Mouse (Mus musculus) layer of hippocampus, adult 11-12 months (tissue): ENCODE data around the gene Abhd6.
A peak's percentile ranks its signal among the peaks of the same experiment; 100 is the strongest.

Source experiments
- DNase-seq: peaks from one replicate; pipeline ENCODE4 v3.0.0; 2022; ENCODE audit warnings: low spot score

The Abhd6 gene

GRCm38 (mm10) chr14:8032087-8032944, 29.6 kb downstream of the Abhd6 start:
- peak; percentile 50 for DNase-seq

- no peak for DNase-seq
These were observed 31.9 kb downstream of the Abhd6 start for GRCm38 (mm10) chr14:8034561-8034960.

GRCm38 (mm10) chr14:8035951-8036350, 33.2 kb downstream of the Abhd6 start:
- no peak for DNase-seq

DNA sequence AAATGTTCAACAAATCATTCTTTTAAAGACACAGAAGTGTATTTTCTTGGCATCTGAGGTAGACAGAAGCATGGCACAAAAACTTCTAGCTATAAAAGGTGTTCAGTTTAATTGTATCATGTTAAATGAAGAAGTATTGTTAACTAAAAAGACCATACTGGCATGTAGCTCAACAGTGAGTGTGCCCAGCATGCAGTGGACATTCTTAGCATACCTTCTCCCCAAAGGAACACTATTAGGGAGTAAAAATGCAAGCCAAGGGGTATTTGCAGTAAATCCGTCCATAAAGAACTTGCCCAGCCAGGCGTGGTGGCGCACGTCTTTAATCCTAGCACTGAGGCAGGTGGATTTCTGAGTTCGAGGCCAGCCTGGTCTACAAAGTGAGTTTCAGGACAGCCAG, 33.7 kb downstream of the Abhd6 start:
- no peak for DNase-seq

- no peak for DNase-seq
These were observed 35.4 kb downstream of the Abhd6 start for GRCm38 (mm10) chr14:8038150-8038549.

- DNase-seq = peak; percentile 75
These were observed 36.2 kb downstream of the Abhd6 start for GRCm38 (mm10) chr14:8038791-8039448.

DNA sequence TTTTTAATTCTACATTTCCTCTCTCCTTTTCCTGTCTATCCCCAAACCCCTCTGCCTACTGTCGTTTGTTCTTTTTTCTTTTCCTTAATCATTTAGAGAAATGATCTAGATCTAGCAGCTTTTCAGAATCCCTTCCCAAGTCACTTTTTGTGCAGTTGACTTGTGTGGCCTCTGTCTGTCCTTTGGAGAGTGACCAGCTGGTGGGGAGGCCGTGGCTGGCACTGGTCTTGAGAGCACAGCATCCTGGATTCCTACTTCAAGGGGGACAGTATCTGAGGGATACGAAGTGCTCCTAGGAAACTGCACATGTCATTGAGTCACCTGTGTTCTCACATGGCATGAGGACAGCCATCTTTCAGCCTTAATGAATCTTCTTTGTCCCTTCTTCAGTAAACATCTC, 37.5 kb downstream of the Abhd6 start:
- DNase-seq = no peak

DNA sequence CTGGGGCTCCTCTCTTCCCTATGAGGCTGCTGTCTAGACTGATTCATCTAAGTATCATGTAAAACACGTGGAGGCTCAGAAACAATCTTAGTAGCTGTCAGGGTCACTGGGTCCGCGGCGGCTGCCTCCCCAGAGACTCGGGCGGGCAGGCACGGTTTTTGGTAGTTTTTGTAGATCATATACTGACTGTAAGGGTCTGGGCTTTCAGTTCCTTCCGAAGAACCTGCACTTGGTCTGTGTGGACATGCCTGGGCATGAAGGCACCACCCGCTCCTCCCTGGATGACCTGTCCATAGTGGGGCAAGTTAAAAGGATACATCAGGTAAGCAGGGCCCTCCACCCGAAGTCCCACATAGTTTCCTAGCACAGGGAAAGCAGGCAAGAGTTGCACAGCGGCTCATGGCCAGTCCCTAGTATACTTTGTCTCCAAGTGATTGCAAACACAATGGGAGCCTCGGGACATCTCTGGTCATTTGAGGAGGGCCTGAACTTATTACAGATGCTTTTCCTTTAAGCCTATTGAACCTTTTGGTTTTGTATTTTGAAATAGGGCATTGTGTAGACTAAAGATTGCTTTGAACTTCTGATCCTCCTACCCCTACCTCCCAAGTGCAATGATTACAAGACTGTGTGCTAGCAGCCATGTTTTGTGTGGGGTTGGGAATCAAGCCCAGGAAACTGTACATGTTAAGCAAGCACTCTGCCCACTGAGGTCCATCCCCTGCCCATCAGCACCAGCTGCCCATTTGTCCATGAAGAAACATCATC, 38.4 kb downstream of the Abhd6 start:
- DNase-seq = no peak

DNA sequence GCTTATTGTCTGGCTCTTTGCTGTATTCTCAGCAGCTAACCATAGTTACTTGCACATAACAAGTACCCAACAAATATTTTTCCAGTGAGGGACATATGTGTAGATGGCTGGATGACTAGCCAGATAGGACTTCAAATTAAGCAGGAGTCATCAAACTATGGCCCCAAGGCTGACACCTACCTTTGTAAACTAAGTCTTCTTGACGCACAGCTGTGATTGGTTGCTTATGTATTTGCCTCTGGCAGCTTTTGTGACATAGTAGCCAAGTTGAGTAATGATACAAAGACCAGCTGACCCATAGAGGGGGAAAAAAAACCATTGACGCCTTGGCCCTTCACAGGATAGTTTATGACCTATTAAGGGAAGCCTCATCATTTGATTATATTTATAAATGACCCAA, 39.4 kb downstream of the Abhd6 start:
- DNase-seq = no peak

DNA sequence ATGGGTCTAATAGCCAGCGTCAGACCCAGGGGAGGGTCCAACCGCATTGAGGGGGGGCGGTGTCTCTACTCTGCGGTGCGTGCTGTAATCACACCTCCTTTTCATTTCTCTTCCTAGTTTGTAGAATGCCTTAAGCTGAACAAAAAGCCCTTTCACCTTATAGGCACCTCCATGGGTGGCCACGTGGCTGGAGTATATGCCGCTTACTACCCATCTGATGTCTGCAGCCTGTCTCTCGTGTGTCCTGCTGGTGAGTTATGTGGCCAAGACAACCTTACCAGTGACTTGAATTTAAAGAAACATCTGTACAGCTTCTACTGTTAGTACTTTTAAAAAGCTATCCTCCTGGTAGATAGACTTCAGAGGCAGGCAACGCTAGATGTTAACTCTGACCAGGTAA, 39.9 kb downstream of the Abhd6 start:
- DNase-seq = no peak

DNA sequence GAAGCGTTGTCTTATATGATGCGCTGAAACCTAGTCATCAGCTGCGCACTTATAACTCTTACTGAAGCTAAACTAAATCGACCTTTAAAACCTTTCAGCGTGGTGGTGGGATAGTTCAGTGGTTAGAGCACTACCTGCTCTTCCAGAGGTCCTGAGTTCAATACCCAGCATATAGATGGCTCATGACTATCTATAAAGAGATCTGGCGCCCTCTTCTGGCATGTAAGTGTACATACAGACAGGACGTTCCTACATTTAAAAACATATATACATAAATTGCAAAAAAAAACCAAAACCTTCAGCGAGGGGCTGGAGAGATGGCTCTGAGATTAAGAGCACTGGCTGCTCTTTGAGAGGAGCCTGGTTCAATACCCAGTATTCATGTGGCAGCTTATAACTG, 41.6 kb downstream of the Abhd6 start:
- no peak for DNase-seq

- no peak for DNase-seq
These were observed 42.1 kb downstream of the Abhd6 start for GRCm38 (mm10) chr14:8044786-8045185.

GRCm38 (mm10) chr14:8045187-8045846, 42.6 kb downstream of the Abhd6 start:
- no peak for DNase-seq

DNA sequence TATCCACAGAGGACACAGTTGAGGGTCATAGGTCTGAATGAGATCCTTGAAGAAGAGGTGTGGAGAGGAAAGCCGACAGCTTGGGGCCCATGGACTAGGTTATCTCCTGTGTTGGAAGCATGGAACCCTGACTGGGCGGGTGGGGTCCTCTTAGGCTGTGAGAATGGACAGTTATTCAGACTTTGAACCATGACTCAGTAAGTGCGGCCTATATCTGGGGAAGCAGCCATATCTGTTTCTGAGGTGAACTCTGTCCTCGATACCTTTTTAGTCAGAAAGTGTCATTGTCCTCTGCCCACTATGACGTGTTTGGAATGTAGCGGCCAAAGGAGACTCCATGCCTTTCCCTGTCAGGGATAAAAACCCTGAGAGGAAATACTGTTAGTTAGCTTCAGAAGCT, 44.1 kb downstream of the Abhd6 start:
- DNase-seq = no peak

GRCm38 (mm10) chr14:8049334-8049733, 46.6 kb downstream of the Abhd6 start:
- DNase-seq = no peak

DNA sequence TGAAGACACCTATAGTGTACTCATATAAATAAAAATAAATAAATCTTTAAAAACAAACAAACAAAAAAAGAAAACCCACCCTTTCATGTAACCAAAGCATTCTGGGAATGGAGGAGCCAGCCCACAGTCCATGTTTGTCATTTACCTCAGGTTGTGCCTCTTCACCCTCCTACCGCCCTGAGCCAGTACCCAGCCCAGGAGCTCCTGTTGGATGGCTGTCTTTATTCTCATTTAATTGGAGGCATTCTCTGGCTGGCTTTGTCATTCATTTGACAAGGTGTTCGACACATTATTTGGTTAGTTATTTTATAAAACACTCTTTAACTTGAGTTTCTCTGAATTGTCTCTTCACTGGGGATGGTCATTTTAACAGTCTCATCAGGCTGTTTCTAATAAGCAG, 49.2 kb downstream of the Abhd6 start:
- no peak for DNase-seq

- DNase-seq = no peak
These were observed 50.0 kb downstream of the Abhd6 start for GRCm38 (mm10) chr14:8052661-8053060.

- DNase-seq = no peak
These were observed 51.8 kb downstream of the Abhd6 start for GRCm38 (mm10) chr14:8054310-8055102.

DNA sequence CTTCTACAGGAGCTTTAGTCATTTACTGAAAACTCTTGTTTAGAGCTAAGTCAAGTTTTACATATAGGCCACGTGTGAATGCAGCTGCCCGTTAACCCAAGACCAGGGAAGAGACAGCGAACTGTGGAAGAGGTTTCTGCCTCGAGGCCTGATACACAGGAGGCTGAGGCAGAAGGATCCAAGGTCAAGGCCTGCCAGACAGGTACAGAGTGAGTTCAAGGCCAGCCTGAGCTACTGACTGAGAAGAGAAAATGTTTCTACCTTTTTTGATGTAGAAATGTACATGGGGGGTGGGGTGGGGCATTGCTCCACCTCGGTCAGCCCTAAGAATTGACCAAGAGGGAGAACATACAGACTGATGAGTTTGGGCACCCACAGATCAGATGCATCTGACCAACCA, 53.4 kb downstream of the Abhd6 start:
- no peak for DNase-seq

DNA sequence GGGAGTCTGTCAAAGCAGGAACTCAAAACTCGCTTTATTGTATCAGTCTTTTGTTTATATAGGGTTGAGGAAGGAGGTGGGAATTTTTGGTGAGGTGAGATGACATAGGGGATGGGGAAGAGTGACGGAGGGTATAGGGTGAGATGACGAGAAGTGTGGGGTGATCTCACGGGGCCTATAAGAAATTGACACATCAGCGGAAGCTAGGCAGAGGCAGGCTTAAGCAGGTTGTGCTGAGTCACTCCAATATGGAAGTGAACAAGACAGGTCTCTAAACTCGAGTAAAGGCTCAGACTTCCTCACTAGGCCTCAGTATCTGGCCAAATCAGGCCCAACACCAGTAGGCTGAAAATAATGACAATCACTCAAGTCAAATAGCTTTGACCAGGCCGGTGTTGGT, 57.2 kb downstream of the Abhd6 start:
- DNase-seq = no peak

DNA sequence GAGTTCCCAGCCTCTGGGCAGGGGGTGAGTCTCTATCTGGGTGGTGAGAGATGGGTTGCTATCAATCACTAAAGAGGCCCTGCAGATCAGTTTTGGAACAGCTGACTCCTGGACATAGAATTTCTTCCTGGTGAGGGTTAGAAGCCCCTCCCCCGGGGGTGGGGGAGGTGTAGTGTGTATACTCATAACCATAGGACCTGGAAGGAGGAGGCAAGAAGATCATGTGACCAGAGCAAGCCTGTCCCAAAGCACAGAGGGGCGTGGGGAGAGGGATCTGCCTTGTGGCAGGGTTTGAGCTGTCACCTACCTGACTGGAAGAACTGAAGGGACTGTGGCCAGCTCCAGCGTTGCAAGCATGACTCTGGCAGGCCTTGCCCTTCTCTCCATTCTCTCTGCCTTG, 59.4 kb downstream of the Abhd6 start:
- no peak for DNase-seq
